Mouse (Mus musculus) heart, postnatal 0 days (tissue): ENCODE measurements around the gene Trpc4. TPM values are rescaled to one million over a fixed set of nuclear protein-coding genes. Genes with fewer than 3 reads are reported as not detected.

Experiments used
- ATAC-seq: fragments of 200-750 bp; cut with Nextera tagmentation; 2 replicates; pipeline ENCODE4 v1.8.0; 2017; ENCODE audit warnings: low read depth, moderate number of reproducible peaks, moderate library complexity; ENCODE audit not compliant: insufficient read depth
- DNase-seq: peaks from one replicate; pipeline ENCODE4 v3.0.0-alpha.2; 2016; ENCODE audit warnings: low spot score
- H3K27ac ChIP-seq: fragments of 300-500 bp; sonication (generic); 2 replicates; pipeline ENCODE4 v1.5.1; 2014; ENCODE audit warnings: low read depth, mild to moderate bottlenecking
- H3K27me3 ChIP-seq: fragments of 300-500 bp; sonication (generic); 2 replicates; pipeline ENCODE4 v1.6.1; 2014; ENCODE audit warnings: low read length, mixed read lengths; ENCODE audit not compliant: control insufficient read depth, insufficient read depth
- H3K36me3 ChIP-seq: fragments of 300-500 bp; sonication (generic); replicated peaks from 2 replicates; pipeline ENCODE4 v1.6.1; 2014; ENCODE audit warnings: low read length, mixed read lengths; ENCODE audit not compliant: control insufficient read depth, insufficient read depth
- H3K4me1 ChIP-seq: fragments of 300-500 bp; sonication (generic); 2 replicates; pipeline ENCODE4 v1.6.1; 2014; ENCODE audit warnings: antibody characterized with exemption; ENCODE audit not compliant: control insufficient read depth, insufficient read depth
- H3K4me2 ChIP-seq: fragments of 300-500 bp; sonication (generic); 2 replicates; pipeline ENCODE4 v1.6.1; 2014; ENCODE audit warnings: low read depth, mild to moderate bottlenecking, low read length, moderate library complexity
- H3K4me3 ChIP-seq: fragments of 300-500 bp; sonication (generic); 2 replicates; pipeline ENCODE4 v1.5.1; 2014; ENCODE audit warnings: low read depth, low read length
- H3K9ac ChIP-seq: fragments of 300-500 bp; sonication (generic); replicated peaks from 2 replicates; pipeline ENCODE4 v1.6.1; 2014; ENCODE audit warnings: low read depth, low read length, mixed read lengths
- H3K9me3 ChIP-seq: fragments of 300-500 bp; sonication (generic); replicated peaks from 2 replicates; pipeline ENCODE4 v1.6.1; 2016; ENCODE audit warnings: low read length; ENCODE audit not compliant: control insufficient read depth
- CTCF ChIP-seq: IDR thresholded peaks from 2 replicates; pipeline ENCODE4 v1.5.1; 2016; ENCODE audit warnings: antibody characterized with exemption, control low read depth, low read depth
- EP300 ChIP-seq: IDR thresholded peaks from 2 replicates; pipeline ENCODE4 v1.6.1; 2016; ENCODE audit warnings: antibody characterized with exemption, low read depth
- WGBS: fragments of 180-500 bp; shearing (Covaris S2); extraction: QIAGEN DNeasy Blood & Tissue Kit; methylation state at CpG from one replicate; pipeline ENCODE4 v1.1.7; 2014; 5-methylcytosine and 5-hydroxymethylcytosine counted together
- polyA plus RNA-seq: library from polyadenylated mRNA; unstranded; fragments of >200 nt; fragmentation: Nextera tagmentation; extraction: Ambion mirVana; gene quantifications from 2 replicates; pipeline ENCODE4 v1.2.1, GENCODE M21; 2015
- total RNA-seq: library from RNA; depleted of rRNA; stranded (reverse); fragments of >200 nt; gene quantifications from 2 replicates; pipeline ENCODE4 v1.2.3, GENCODE M21; 2014; ENCODE audit warnings: low replicate concordance

Gene Trpc4
- total and polyA plus RNA-seq, 2 experiments from 2014 or later = 0.18 TPM; not detected in 1

- Histone ChIP-seq H3K9ac (no peak overlapping the region), H3K9me3 (no peaks in the 10 kb centered on the region), H3K4me2 (no peak overlapping the region), H3K4me1 (no peaks in the 10 kb centered on the region), H3K4me3 (no peak overlapping the region), H3K27ac (peak overlapping the region; percentile 70), H3K36me3 (no peaks in the 10 kb centered on the region), H3K27me3 (no peaks in the 10 kb centered on the region)
- peak; percentile 70 for DNase-seq
- ATAC-seq = peak; percentile 70
- TF ChIP-seq EP300 = no peak
- no peak for TF ChIP-seq CTCF
- 32% methylated on average over 7 of the region's 7 CpGs for WGBS
Observed at GRCm38 (mm10) chr3:54274651-54275050, 118.8 kb downstream of the Trpc4 start.

DNA sequence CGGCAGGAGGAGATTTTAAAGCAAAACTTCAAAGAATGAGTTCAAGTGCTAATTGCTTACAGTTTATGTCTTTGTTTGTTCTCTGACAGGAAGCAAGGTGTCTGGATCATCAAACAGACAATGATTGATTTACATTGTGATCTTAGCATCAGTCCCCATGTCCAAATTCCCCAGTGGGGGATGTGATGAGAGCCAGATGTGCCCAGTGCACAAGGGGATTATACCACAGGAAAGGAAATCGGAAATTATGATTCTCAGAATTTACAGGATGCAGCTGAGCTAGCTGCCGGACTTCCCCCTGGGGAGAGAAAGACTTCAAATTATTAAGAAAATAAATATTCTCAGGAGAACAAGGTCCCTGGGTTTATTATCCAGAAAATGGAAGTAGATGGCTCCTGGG, 133.9 kb downstream of the Trpc4 start:
- Histone ChIP-seq H3K27ac (no peak overlapping the region), H3K4me3 (no peak overlapping the region), H3K36me3 (no peaks in the 10 kb centered on the region), H3K27me3 (no peaks in the 10 kb centered on the region), H3K9ac (no peak overlapping the region), H3K4me2 (no peak overlapping the region), H3K9me3 (no peaks in the 10 kb centered on the region), H3K4me1 (no peaks in the 10 kb centered on the region)
- 65% methylated on average over 3 of the region's 3 CpGs for WGBS
- no peak for TF ChIP-seq CTCF
- TF ChIP-seq EP300 = no peak
- DNase-seq = no peak
- no peak for ATAC-seq

- H3K27me3 ChIP-seq = no peaks in the 10 kb centered on the region
- H3K27ac ChIP-seq = no peak overlapping the region
- no peaks in the 10 kb centered on the region for H3K4me1 ChIP-seq
- DNase-seq = no peak
- no peak overlapping the region for H3K4me3 ChIP-seq
- no peak overlapping the region for H3K4me2 ChIP-seq
- no peak overlapping the region for H3K9ac ChIP-seq
- no peak for TF ChIP-seq EP300
- no peak for TF ChIP-seq CTCF
- no peaks in the 10 kb centered on the region for H3K9me3 ChIP-seq
- ATAC-seq = no peak
- 45% methylated on average over 5 of the region's 5 CpGs for WGBS
- H3K36me3 ChIP-seq = no peaks in the 10 kb centered on the region
Observed at GRCm38 (mm10) chr3:54310604-54311003, 154.8 kb downstream of the Trpc4 start.

- no peak for ATAC-seq
- H3K27me3 ChIP-seq = no peaks in the 10 kb centered on the region
- H3K27ac ChIP-seq = no peak overlapping the region
- peak; percentile 19 for DNase-seq
- H3K4me2 ChIP-seq = no peak overlapping the region
- H3K4me3 ChIP-seq = no peak overlapping the region
- TF ChIP-seq CTCF (peak; percentile 53), EP300 (no peak)
- no peak overlapping the region for H3K9ac ChIP-seq
- no peaks in the 10 kb centered on the region for H3K4me1 ChIP-seq
- no peaks in the 10 kb centered on the region for H3K9me3 ChIP-seq
- WGBS = 92% methylated on average over 2 of the region's 2 CpGs
- H3K36me3 ChIP-seq = no peaks in the 10 kb centered on the region
Observed at GRCm38 (mm10) chr3:54314055-54314454, 158.2 kb downstream of the Trpc4 start.

GRCm38 (mm10) chr3:54352891-54353652, 197.2 kb downstream of the Trpc4 start:
- no peak overlapping the region for H3K27ac ChIP-seq
- H3K9ac ChIP-seq = no peak overlapping the region
- DNase-seq = peak; percentile 60
- H3K4me3 ChIP-seq = no peak overlapping the region
- no peak overlapping the region for H3K4me2 ChIP-seq
- WGBS = 20% methylated on average over 9 of the region's 9 CpGs
- no peaks in the 10 kb centered on the region for H3K4me1 ChIP-seq
- ATAC-seq = no peak
- no peaks in the 10 kb centered on the region for H3K27me3 ChIP-seq
- no peaks in the 10 kb centered on the region for H3K9me3 ChIP-seq
- no peaks in the 10 kb centered on the region for H3K36me3 ChIP-seq
- peak; percentile 91 for TF ChIP-seq CTCF
- TF ChIP-seq EP300 = no peak

DNA sequence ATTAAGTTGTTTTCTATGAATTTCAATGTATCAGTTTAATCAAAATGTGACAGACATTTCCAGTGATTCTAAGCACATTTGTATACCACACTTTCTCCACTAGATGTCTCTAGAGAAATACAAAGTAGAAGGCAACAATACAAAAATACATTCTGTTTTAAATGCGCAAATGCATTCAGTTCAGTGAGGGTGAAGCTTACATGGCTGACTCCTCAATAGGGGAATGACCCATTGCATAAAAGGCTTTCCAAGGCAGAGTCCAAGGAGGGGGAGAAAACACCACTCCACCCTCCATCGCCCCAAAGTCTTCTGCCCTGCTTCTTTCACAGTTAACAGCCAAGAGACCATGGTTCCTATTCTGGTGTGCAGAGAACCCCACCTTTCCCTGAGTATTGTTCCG, 201.7 kb downstream of the Trpc4 start:
- Histone ChIP-seq H3K4me3 (no peak overlapping the region), H3K27me3 (no peaks in the 10 kb centered on the region), H3K4me1 (no peaks in the 10 kb centered on the region), H3K4me2 (no peak overlapping the region), H3K9ac (no peak overlapping the region), H3K36me3 (no peaks in the 10 kb centered on the region), H3K27ac (no peak overlapping the region), H3K9me3 (no peaks in the 10 kb centered on the region)
- 65% methylated on average over 3 of the region's 3 CpGs for WGBS
- no peak for ATAC-seq
- peak; percentile 75 for DNase-seq
- TF ChIP-seq EP300 (no peak), CTCF (peak; percentile 68)
